Mouse (Mus musculus) frontal cortex, postnatal 14 days (tissue): ENCODE measurements around the gene Sec24d.

ENCODE experiments used
- DNase-seq, 2 experiments: peaks; one replicate each; pipeline ENCODE4 v3.0.0; 2022; ENCODE audit warnings: low spot score in 2 of 2

Sec24d gene

DNA sequence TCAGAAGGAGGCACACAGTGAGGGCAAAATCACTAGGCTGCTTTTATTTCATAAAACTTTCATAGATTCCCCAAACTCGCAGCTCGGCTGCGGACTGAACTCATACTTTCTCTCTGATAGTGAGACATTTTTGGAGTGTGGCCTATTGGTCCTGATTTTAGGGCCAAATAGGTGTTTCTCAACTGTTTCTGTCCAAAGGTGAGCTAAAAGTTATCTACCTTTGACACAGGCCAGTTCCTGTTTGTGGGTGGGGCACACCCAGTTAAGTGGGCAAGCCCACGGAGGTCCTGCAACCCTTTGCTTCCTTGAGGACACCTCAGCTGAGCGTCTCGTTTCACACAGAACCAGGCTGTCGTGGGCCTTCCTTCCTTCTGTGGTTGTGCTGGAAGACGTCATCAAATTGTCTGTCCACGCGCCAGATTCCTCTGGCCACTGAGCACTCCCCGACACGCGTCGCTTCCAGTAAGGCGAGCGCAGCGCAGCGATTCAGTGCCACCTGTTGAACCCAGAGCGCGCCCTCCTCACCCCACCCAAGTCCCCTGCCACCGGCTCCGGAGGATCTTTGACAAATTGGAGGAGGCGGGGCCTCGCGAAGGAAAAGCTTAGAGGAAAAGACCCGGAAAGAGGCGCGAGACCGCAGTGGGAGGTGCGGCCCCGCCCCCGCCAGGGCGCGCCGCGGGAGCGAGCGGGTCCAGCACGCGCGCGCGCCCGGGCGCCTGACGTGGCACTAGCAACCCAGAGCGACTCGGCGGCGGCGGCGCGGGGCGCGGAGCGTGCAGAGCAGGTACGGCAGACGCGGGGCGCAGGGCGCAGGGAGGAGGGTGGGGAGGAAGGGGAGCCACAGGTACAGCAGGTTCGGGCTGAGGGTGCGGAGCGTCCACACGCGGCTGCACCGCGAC is at the start of gene Sec24d:
Gene Sec24d (plus strand): TSS at position 703 of the 899 bp plus-strand sequence.
- DNase-seq = peak; percentile 67

- no peak for DNase-seq
Observed at GRCm38 (mm10) chr3:123218646-123219045, 48.6 kb upstream of the Sec24d start.

- DNase-seq = no peak
Observed at GRCm38 (mm10) chr3:123227276-123227675, 40.0 kb upstream of the Sec24d start.

DNA sequence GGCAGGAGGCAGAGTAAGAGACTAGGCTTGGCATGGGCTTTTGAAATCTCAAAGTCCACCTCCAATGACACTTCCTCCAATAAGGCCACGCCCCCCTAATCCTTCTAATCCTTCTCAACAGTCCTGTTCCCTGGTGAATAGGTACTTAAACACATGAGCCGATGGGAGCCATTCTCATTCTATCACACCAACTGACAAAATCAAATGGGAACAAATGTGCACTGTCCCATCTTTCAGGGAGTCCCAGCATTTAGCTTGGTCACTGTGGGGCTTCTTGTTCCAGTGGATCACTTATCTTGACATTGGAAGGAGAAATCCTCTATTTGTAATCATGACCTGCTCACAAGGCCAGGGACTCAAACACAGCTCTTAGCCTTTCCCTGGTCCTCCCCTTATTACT is 35.6 kb upstream of the Sec24d start:
- DNase-seq = no peak

GRCm38 (mm10) chr3:123234191-123234836 is 32.9 kb upstream of the Sec24d start:
- DNase-seq = peak in 1 of 2 experiments; percentile 14

GRCm38 (mm10) chr3:123235495-123235894 is 31.8 kb upstream of the Sec24d start:
- DNase-seq = no peak

DNA sequence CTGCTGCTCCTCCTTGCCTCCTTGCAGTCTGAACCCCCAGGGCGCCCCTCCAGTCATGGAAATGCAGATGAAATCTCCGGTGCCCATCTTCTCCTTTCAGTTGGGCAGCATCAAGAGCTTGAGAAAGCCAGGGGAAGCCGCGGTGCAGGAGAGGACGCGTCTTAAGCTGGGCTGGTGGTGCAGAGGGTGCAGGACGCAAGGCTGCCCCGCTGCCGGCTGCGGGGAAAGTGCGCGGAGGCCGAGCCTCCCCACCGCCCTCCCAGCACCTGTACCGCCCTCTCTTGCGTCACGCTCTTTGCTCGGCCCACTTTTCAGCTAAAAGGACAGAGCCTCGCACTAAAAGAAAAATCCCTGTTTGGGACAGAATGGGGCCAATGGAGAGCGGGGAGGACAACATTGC is 31.3 kb upstream of the Sec24d start, which contains the start of gene Synpo2:
Gene Synpo2 (minus strand): TSS at position 229 of the 400 bp plus-strand sequence.
- DNase-seq = peak in 1 of 2 experiments; percentile 29

DNA sequence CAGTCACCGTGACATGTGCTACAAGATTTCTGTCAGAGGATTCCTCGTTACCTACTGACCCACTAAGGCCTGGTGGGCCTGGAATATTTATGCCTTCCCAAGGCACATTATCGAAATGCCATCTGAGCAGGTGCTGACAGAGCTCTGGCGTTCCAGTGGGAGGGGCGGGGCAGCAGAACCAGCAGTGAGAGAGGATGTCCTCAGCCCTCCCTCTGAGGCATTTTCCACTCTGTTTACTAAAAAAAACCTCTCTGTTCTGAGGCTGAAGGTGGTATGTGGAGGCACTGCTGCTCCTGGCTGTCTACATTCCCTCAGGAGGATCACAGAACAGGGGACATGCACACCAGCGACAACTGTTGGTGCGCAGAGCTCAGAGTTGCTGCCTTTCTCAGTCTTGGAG is 30.2 kb upstream of the Sec24d start:
- DNase-seq = no peak

- no peak for DNase-seq
Observed at GRCm38 (mm10) chr3:123237446-123237845, 29.8 kb upstream of the Sec24d start.

DNA sequence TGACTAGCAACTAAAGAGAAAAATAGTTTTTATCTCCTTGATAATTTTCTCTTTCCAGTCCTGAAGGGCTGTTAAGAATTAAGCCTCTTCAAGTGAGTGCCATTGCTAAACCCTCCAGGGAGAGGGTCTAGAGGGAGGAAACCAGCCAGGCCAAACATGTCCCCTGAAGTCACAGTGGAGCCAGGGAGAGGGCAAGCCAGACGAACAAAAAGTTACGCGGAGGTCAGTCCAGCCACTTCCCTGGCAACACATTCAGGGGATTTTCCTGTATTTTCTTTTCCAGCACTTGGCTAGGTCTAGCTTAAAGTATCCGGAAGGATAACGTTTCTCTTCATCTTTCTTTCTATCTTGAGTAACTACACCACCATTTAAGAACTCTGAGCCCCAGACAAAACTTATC is 22.9 kb upstream of the Sec24d start:
- DNase-seq = no peak

- no peak for DNase-seq
Observed at GRCm38 (mm10) chr3:123245646-123246045, 21.6 kb upstream of the Sec24d start.

GRCm38 (mm10) chr3:123256181-123257101 is 10.8 kb upstream of the Sec24d start:
- no peak for DNase-seq

DNA sequence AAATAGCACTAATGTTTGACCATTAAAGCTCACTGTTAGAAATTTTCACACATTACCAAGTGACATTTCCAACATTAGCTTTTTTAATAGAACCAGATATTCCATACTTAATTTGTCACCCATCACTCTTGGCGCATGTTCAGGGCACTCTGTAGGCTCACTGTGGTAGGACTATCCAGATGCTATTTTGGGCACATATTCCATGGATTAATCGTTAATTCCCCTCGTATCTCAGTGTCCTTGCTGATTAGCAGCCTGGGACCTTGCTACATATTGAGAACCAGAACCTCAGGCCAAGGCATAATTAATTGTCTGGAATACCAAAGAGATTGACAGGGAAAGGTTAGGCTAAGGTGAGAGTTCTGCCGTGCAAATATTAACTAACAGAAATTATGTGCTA is 8.5 kb upstream of the Sec24d start:
- DNase-seq = no peak

- no peak for DNase-seq
Observed at GRCm38 (mm10) chr3:123264706-123265105, 2.5 kb upstream of the Sec24d start.

DNA sequence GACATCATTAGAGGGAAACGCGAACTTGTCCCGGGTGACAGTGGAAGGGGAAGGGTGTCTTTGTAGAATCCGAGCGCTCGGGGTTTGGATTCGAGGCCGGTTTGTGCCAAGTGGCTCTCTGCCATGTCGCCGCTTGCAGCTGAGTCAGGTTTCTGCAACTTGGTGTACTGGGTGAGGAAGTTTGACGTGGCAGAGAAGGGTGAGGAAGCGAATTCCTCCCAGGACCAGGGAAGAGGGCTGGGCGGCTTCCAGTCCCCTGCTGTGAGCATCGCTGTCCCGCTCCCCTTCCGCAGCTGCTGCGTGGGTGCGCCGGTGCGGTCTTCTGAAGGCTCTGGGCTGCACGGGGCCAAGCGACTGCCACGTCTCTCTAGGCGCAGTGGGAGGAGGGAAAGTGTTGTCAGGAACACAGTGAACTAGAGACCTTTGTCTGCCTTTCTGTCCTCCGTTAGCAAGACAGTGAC is 516 bp downstream of the Sec24d start:
- peak; percentile 29 to 33 for DNase-seq

GRCm38 (mm10) chr3:123282866-123283615 is 15.8 kb downstream of the Sec24d start:
- DNase-seq = no peak

- no peak for DNase-seq
Observed at GRCm38 (mm10) chr3:123284284-123284683, 17.0 kb downstream of the Sec24d start.

GRCm38 (mm10) chr3:123285649-123286048 is 18.4 kb downstream of the Sec24d start:
- DNase-seq = no peak

DNA sequence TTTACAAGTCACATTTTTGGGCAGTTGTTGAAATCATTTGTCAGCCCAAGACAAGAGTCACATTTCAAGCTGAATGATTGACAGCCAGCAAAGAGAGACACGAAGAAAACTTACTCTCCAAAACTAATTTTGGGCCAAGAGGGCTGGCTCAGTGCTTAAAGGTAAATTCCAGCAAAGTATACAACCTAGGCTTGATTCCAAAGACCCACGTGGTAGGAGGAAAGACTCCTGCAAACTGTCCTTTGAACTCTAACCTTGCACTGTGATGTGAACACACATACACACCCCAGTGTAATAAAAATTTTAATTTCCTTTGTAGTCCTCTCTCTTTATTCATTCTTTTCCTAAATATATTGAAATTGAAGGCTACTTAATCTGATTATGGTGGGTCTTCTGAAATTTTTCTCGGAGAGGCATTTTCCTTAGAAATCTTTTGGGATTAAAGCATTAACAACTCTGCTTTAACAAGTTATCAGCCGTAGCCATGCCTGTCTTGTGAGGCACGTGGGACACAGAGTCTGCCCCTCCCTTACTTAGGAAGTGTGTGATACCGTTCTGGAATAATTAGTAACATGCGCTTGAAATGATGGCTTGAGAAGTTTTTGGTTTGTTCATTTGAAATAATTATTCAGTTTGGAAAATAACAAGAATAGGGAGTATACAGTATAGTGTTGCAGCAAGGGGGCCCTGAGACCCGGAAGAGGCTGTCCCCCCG is 21.8 kb downstream of the Sec24d start:
- DNase-seq = no peak

GRCm38 (mm10) chr3:123291670-123292069 is 24.4 kb downstream of the Sec24d start:
- DNase-seq = no peak
